Mouse (Mus musculus) lung, postnatal 0 days (tissue): ENCODE data around the gene Armc10.

Source experiments
- CTCF ChIP-seq: IDR thresholded peaks from 2 replicates; pipeline ENCODE4 v1.5.1; 2016; ENCODE audit warnings: antibody characterized with exemption, mild to moderate bottlenecking
- EP300 ChIP-seq: IDR thresholded peaks from 2 replicates; pipeline ENCODE4 v1.6.1; 2016; ENCODE audit warnings: antibody characterized with exemption, mild to moderate bottlenecking, control low read depth

- TF ChIP-seq CTCF (no peak), EP300 (no peak)
Observed at GRCm38 (mm10) chr5:21683811-21684210, 38.2 kb downstream of the Armc10 start.
